Mouse (Mus musculus) forebrain, embryonic 10.5 days (tissue): ENCODE measurements at regions not wholly inside any gene's neighbourhood (a gene's known extent, or its start where the extent isn't known, plus 50 kb on each side); places are given as distances from the start of the nearest gene placed in this dataset.

Experiments
- DNase-seq: peaks from one replicate; pipeline ENCODE4 v3.0.0-alpha.2; 2017; ENCODE audit warnings: low spot score; ENCODE audit errors: extremely low spot score
- H3K27ac ChIP-seq: fragments of 300-500 bp; sonication (generic); 2 replicates; pipeline ENCODE4 v1.5.1; 2016; ENCODE audit warnings: mild to moderate bottlenecking
- H3K27me3 ChIP-seq: fragments of 300-500 bp; sonication (generic); 2 replicates; pipeline ENCODE4 v1.6.1; 2016; ENCODE audit warnings: mild to moderate bottlenecking; ENCODE audit not compliant: poor library complexity, severe bottlenecking
- H3K36me3 ChIP-seq: fragments of 300-500 bp; sonication (generic); replicated peaks from 2 replicates; pipeline ENCODE4 v1.6.1; 2016; ENCODE audit warnings: mild to moderate bottlenecking, moderate library complexity
- H3K4me1 ChIP-seq: fragments of 300-500 bp; sonication (generic); 2 replicates; pipeline ENCODE4 v1.6.1; 2016
- H3K4me3 ChIP-seq: fragments of 300-500 bp; sonication (generic); 2 replicates; pipeline ENCODE4 v1.5.1; 2016; ENCODE audit warnings: mild to moderate bottlenecking, moderate library complexity
- H3K9me3 ChIP-seq: fragments of 300-500 bp; sonication (generic); 2 replicates; pipeline ENCODE4 v1.6.1; 2016; ENCODE audit warnings: mild to moderate bottlenecking, moderate library complexity
- WGBS: fragments of 180-500 bp; shearing (Covaris S2); methylation state at CpG from one replicate; pipeline ENCODE4 v1.1.7; 2016; 5-methylcytosine and 5-hydroxymethylcytosine counted together

DNA sequence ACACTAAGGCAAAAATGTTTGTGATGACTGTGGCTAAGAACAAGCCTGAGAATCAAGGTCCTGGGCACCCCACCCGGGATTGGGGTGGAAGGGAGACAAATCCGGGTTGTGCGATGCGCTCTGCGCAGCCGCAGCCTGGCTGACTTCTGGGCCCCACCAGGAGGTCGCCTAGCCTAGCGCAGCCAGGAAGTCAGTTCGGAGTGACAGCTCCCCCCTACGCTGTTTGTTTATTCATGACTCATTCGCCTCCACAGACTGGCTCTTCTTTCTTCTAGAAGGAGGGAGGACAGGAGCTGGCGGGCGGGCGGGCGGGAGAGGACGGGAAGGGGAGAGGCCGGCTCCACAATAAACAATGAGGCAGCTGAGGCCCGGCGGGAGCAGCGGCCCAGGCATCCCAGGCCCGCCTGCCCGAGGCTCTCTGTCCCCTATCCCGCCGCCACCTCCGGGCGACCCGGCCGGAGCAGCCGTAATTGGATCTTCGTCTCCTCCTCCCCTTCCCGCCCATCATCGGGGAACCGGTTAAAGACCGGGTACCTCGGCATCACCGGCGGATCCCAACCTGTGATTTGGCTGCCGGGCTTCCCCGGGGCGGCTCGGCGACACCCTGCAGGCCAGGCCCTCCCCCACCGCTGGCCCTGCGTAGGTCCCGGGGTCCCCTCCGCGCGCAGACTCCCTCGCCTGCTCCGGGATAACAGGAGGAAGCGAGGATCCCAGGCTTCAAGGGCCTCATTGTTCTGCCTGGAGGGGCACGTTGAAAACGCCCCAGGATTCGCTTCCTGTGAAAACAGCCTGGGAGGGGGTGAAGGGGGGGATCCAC, 80.9 kb upstream of the Zmiz1 start:
- under 1% methylated on average over 49 of the region's 54 CpGs for WGBS
- H3K27me3 ChIP-seq = no peaks in the 10 kb centered on the region
- H3K4me3 ChIP-seq = peak overlapping the region; percentile 52
- H3K36me3 ChIP-seq = no peaks in the 10 kb centered on the region
- peak; percentile 85 for DNase-seq
- H3K4me1 ChIP-seq = peaks cover 41% of the 10 kb centered on the region
- peak overlapping the region; percentile 97 for H3K27ac ChIP-seq
- no peaks in the 10 kb centered on the region for H3K9me3 ChIP-seq

DNA sequence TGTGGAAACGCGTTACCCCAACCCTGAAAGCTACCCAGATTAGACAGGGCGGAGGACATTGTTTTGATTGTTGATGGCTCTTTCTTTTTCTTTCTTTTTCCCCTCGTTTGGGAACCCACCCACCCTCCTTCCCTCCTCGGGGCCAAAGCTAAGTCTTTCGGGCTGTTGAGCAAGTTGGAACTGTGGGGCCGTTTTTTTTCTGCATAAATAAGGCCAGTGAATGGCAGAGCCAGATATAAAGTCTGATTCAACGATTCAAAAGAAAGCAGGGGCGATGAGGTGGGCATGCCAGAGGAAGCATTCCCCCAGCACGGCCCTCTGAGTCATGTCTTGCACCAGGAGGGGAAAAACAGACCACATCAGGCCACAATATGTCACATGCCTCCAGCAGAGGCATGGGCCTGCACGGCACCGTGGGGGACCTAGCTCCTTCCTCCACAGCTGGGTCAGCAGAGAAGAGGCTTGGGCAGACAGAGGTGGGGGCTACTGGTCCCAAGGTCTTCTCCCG, 80.2 kb upstream of the Zmiz1 start:
- Histone ChIP-seq H3K27me3 (no peaks in the 10 kb centered on the region), H3K4me3 (peak overlapping the region; percentile 52), H3K9me3 (no peaks in the 10 kb centered on the region), H3K27ac (peak overlapping the region; percentile 97), H3K4me1 (peaks cover 41% of the 10 kb centered on the region), H3K36me3 (no peaks in the 10 kb centered on the region)
- DNase-seq = peak; percentile 62
- 3% methylated on average over 13 of the region's 13 CpGs for WGBS

DNA sequence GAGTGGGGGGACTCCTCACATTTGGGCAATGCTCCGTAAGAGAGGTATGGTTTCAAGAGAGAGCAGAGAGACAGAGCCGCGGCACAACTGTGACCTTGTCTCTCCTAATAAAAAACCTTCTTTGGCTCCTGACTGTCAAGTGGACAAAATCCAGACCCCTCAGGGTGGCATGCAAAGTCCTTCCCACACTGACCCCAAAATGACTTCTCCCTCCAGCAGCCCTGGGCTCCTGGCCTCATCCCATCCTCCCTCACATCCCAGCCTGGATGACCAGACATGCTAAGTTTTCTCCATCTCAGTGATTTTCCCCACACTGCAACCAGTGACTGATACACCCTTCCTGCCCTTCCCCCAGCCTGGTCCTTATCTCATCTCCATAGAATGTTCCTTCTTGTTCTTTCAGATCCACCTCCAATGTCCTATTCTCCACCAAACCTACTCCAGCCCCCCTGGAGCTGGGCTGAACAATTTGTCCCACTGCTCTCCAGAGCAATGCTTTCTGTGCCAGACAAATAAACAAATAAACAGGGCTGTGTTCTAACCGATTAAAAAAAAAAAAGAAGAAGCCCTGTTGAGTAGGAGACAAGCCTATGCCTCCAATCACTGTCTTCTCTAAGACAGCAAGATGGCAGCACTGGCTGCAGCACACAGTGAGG, 75.7 kb upstream of the Zmiz1 start:
- 89% methylated on average over 4 of the region's 4 CpGs for WGBS
- Histone ChIP-seq H3K9me3 (no peaks in the 10 kb centered on the region), H3K4me1 (peaks cover 23% of the 10 kb centered on the region), H3K36me3 (no peaks in the 10 kb centered on the region), H3K27me3 (peaks cover 8% of the 10 kb centered on the region; the same call in 1 of the 2 replicates), H3K4me3 (no peak overlapping the region), H3K27ac (no peak overlapping the region)
- no peak for DNase-seq

GRCm38 (mm10) chr14:25385644-25386043, 73.3 kb upstream of the Zmiz1 start:
- Histone ChIP-seq H3K9me3 (no peaks in the 10 kb centered on the region), H3K27me3 (peaks cover 8% of the 10 kb centered on the region; the same call in 1 of the 2 replicates), H3K36me3 (no peaks in the 10 kb centered on the region), H3K27ac (no peak overlapping the region), H3K4me3 (no peak overlapping the region), H3K4me1 (peaks cover 21% of the 10 kb centered on the region)
- DNase-seq = no peak
- WGBS = 74% methylated on average over 5 of the region's 5 CpGs

- Histone ChIP-seq H3K36me3 (no peaks in the 10 kb centered on the region), H3K9me3 (no peaks in the 10 kb centered on the region), H3K27me3 (peaks cover 8% of the 10 kb centered on the region; the same call in 1 of the 2 replicates), H3K4me3 (no peak overlapping the region), H3K27ac (0 out of 2 replicates have a peak overlapping the region, but pooled peaks have one; percentile 9), H3K4me1 (peaks cover 23% of the 10 kb centered on the region)
- DNase-seq = no peak
- WGBS = 92% methylated on average over 4 of the region's 4 CpGs
These were observed 71.2 kb upstream of the Zmiz1 start for GRCm38 (mm10) chr14:25387780-25388179.

DNA sequence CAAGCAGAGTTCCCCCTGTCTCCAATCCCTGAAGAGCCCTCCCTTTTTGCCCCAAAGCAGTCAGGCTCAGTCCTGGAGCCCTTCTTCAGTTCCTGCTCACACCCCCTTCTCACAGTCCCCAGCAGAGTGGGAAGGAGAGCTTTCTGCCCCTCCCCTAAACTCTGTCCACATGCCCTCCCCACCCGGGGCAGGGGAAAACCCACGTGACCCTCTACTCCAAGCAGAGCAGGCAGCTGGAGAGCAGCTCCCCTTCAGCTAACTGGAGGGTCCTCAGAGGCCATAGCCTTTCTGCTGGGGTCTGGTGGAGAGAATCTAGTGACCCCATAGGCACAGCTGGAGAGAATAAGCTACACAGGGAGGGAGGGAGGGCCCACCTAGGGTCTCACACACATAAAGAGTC, 69.7 kb upstream of the Zmiz1 start:
- no peak for DNase-seq
- Histone ChIP-seq H3K36me3 (no peaks in the 10 kb centered on the region), H3K9me3 (no peaks in the 10 kb centered on the region), H3K27me3 (peaks cover 8% of the 10 kb centered on the region; the same call in 1 of the 2 replicates), H3K4me3 (no peak overlapping the region), H3K4me1 (peaks cover 23% of the 10 kb centered on the region), H3K27ac (peak overlapping the region; percentile 62)
- WGBS = 33% methylated on average over 2 of the region's 2 CpGs

GRCm38 (mm10) chr14:25392412-25392811, 66.6 kb upstream of the Zmiz1 start:
- WGBS = 74% methylated on average over 6 of the region's 6 CpGs
- H3K4me1 ChIP-seq = peaks cover 48% of the 10 kb centered on the region

DNA sequence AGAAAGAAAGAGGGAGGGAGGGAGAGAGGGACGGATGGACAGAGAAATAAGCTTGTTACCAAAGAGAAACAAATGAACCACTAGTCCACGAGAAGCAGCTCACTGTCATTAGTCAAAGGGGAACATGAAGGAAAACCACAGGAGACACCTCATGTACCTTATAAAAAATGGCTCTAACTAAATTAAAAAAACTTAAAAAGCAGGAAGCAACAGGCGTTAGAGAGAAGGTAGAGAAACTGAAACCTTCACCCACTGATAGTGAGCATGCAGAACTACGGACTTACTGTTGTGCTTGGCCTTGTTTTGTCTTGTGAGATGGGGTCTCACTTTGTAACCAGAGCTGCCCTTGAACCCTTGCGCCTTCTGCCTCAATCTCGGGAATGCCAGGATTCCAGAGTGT, 66.0 kb upstream of the Zmiz1 start:
- WGBS = 79% methylated on average over 6 of the region's 6 CpGs

More at GRCm38 (mm10) chr14:25392412-25392811, 66.6 kb upstream of the Zmiz1 start:
- no peaks in the 10 kb centered on the region for H3K36me3 ChIP-seq
- H3K4me3 ChIP-seq = no peak overlapping the region
- peaks cover 8% of the 10 kb centered on the region; the same call in 1 of the 2 replicates for H3K27me3 ChIP-seq
- H3K9me3 ChIP-seq = no peaks in the 10 kb centered on the region
- H3K27ac ChIP-seq = no peak overlapping the region
- DNase-seq = no peak

DNA sequence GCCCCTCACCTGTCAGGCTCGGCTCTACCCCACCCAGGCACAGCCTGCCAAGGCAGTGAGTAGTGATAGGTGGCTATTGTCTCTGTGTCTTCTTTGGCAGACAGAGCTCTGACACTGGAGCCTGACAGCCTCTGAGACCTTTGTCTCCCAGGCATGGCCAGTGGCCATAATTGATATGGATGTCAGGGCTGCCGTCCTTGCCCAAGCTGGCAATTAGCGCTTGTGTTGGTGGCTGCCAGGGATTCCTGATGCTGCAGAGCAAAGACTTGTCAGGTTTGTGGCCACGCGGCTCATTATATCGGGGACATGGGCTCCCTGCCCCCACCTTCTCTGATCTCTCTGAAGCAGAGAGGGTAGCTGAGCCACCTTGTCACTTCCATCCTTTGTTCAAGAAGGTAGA, 64.1 kb upstream of the Zmiz1 start:
- Histone ChIP-seq H3K4me3 (no peak overlapping the region), H3K27ac (peak overlapping the region; percentile 93), H3K36me3 (no peaks in the 10 kb centered on the region), H3K4me1 (peaks cover 62% of the 10 kb centered on the region), H3K9me3 (no peaks in the 10 kb centered on the region), H3K27me3 (peaks cover 12% of the 10 kb centered on the region; the same call in 1 of the 2 replicates)
- 71% methylated on average over 6 of the region's 6 CpGs for WGBS
- DNase-seq = no peak

More for the DNA sequence above, 66.0 kb upstream of the Zmiz1 start:
- H3K4me3 ChIP-seq = no peak overlapping the region
- H3K36me3 ChIP-seq = no peaks in the 10 kb centered on the region
- no peak overlapping the region for H3K27ac ChIP-seq
- peaks cover 3% of the 10 kb centered on the region; the same call in 1 of the 2 replicates for H3K27me3 ChIP-seq
- H3K4me1 ChIP-seq = peaks cover 54% of the 10 kb centered on the region
- DNase-seq = no peak
- H3K9me3 ChIP-seq = no peaks in the 10 kb centered on the region

GRCm38 (mm10) chr14:25396990-25397531, 61.9 kb upstream of the Zmiz1 start:
- peak overlapping the region; percentile 43 for H3K4me3 ChIP-seq
- peaks cover 61% of the 10 kb centered on the region for H3K4me1 ChIP-seq
- H3K36me3 ChIP-seq = no peaks in the 10 kb centered on the region
- peaks cover 20% of the 10 kb centered on the region; the same call in 1 of the 2 replicates for H3K27me3 ChIP-seq
- no peaks in the 10 kb centered on the region for H3K9me3 ChIP-seq
- peak overlapping the region; percentile 93 for H3K27ac ChIP-seq
- under 1% methylated on average over 9 of the region's 9 CpGs for WGBS
- DNase-seq = peak; percentile 84

- Histone ChIP-seq H3K9me3 (no peaks in the 10 kb centered on the region), H3K4me1 (peaks cover 68% of the 10 kb centered on the region), H3K4me3 (peak overlapping the region; percentile 43), H3K27me3 (peaks cover 22% of the 10 kb centered on the region; the same call in 1 of the 2 replicates), H3K27ac (peak overlapping the region; percentile 93), H3K36me3 (no peaks in the 10 kb centered on the region)
- peak; percentile 84 for DNase-seq
- WGBS = 4% methylated on average over 5 of the region's 5 CpGs
These were observed 61.2 kb upstream of the Zmiz1 start for GRCm38 (mm10) chr14:25397751-25398150.

DNA sequence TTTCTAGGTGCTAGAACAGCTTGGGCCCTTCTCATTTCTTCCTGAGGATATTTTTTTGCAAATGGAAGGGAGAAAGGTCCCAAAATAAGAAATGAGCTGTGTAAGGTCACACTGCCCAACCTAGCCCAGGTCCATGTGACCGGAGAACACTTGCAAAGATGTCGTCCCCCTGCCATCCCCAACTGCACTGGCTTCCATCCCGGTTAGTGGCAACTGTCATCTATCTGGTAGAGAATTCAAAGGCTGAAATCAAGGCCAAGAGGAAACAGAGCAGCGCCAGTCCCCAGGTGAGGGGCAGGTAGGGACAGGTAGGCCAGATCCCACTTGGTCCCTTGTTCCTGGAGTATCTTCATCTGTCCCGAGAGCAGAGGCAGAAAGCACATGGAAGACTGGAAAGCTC, 60.2 kb upstream of the Zmiz1 start:
- Histone ChIP-seq H3K9me3 (no peaks in the 10 kb centered on the region), H3K36me3 (no peaks in the 10 kb centered on the region), H3K4me1 (peaks cover 76% of the 10 kb centered on the region), H3K27ac (peak overlapping the region; percentile 93), H3K27me3 (peaks cover 32% of the 10 kb centered on the region), H3K4me3 (no peak overlapping the region)
- WGBS = 88% methylated on average over 5 of the region's 5 CpGs
- no peak for DNase-seq
